Mouse (Mus musculus): Measurements from ENCODE around the gene Stkld1. TPM values are rescaled to one million over a fixed set of nuclear protein-coding genes. Genes with fewer than 3 reads are reported as not detected.

Stkld1 gene
- total RNA-seq, 2 experiments from 2014 or later = 0.18 TPM; not detected in 1

DNA sequence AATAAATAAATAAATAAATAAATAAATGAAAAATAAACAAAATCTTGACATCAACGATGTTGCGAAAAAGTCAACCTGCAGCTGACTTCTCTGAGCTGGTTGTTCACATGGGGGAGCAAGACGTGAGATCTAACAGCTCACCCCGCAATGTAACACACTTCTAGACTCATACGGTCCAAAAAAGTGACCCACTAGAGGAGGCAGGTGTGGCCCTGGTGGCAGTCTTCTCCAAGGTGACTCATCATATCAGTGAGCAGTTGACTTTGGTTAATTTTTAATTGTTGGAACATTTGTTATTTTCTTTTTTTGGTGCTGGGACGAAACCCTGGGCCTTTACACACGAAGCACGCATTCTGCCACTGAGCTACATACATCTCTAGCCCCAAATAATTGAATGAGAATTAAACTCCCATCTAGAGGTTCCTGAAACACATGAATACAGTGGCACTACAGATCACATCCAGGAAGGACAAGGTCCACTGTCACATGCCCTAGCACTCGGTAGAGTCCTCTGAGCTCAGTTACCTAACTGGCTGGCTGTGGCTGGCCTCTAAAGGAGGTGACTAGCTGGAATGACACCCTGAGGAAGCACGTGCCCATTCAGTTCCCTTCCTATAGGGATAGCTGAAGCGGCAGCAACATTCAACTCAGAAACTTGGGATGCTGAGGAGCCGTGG, 23.1 kb downstream of the Stkld1 start:
- intact Hi-C loops (cut with DNase I) = no loop called here
- DNase-seq = no peak

DNA sequence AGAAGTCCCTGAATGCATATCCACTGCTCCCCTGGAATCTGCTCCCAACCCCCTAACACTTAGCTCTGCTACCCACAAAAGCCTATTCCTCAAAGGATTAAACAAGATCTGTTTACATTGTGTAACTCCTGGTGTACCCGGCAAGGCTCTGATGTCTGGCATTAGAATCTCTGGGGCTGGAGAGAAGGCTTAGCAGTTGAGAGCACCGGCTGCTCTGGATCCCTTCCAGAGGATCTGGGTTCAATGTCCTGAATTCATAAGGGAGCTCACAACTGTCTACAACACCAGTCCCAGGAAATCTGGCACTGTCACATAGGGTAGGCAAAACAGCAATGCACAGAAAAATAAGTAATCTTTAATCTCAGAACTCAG, 23.6 kb downstream of the Stkld1 start:
- intact Hi-C loops (cut with DNase I) = no loop called here
- no peak for DNase-seq

DNA sequence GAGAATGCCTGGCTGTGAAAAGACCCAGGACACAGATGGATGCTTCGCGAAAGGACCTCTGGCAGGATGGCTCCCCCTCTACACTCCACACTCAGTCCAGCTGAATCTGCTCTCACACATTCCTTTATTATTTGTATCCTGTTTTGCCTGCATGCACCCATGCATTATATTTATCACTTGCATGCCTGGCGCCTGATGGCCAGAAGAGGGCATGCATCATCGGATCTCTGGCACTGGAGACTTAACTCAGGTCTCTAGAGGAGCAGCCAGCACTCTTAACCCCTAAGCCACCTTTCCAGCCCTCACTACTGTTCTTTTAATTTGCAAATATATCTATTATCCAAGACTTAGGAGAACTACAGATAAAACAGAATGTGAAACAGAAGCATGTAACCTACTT, 26.9 kb downstream of the Stkld1 start:
- no peak for DNase-seq
- intact Hi-C loops (cut with DNase I) = no loop called here

DNA sequence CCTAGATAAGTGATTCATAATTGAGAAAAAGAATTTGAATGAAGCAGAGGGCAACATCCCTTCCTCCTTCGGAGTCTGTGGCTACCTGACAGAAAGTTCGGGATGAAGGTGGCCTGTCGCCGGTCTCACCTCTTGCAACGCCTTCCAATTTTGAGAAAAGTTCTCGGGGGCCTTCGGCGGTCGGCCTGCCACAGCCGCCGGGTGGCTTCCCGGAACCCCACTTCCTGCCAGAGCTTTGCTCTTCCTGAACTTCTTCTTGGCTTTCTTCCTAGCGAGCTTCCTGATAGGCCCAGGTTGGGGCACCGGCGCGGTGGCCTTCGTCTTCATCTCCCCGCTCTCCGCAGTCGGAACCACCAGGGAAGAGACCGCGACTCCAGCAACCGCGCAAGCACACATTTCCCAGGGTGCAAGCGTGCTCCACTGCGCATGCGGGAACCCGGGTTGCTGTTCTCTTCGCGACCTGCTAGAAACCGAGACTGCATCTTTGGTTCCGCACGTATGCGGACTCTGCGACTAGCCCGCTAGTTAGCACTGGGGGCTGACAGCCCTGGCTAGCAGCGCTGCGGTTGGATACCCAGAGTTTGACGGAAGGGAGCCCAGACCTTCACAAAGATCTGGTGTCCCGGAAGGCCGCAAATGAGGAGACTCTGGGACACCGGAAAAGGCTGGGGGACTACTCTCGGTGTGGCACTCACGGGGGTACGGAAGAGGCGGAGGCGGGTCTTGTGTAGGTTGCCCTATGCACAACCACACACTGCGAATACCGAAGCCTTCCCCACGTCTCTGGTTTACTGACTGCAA, 30.3 kb downstream of the Stkld1 start, which contains the start of gene Rexo4:
Rexo4 (minus strand) TSS at position 464 of the 801 bp plus-strand sequence.
- intact Hi-C loops (cut with DNase I) = no loop called here
- peak; percentile 97 for DNase-seq

DNA sequence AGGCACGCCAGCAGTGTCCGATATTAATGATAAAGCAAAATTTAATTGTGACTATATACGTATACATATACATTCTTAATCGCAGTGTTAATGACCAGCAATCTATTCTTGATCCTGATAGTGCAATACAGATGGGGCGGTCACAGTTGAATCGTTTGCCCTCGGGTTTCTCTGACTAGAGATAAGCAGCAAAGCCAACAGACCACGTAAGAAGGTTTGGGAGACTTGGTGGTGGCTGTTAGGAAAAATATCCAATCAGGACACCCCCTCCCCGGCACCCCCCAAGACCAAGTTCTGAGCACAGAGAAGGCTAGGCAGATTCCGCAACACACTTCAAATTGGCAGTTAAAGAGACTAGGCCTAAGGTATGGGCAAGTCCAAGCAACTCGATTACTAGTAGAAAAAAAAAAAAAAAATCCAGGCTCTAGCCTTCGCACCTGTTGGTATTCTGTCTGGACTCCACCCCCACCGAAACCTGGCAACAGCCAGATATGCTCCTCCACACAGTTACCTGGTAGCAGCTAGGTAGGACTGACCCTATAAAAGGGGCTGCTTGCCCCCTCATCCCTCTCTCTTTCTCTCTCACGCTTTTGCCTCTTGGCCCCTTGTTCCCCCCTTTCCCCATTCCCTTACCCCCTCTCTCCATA, 31.0 kb downstream of the Stkld1 start:
- no peak for DNase-seq
- intact Hi-C loops (cut with DNase I) = no loop called here

DNA sequence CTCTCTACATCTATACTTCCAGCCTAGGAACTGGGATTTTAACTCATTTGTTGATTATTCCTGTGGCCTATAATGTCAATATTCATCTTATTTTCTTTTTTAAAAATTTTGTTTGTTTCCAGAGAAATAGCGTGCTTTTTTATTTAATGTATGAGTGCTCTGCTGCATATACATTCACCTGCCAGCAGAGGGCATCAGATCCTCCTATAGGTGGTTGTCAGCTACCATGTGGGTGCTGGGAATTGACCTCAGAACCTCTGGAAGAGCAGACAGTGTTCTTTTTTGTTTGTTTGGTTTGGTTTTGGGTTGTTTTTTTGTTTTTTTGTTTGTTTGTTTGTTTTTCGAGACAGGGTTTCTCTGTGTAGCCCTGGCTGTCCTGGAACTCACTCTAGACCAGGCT, 33.4 kb downstream of the Stkld1 start:
- intact Hi-C loops (cut with DNase I) = no loop called here
- no peak for DNase-seq

DNA sequence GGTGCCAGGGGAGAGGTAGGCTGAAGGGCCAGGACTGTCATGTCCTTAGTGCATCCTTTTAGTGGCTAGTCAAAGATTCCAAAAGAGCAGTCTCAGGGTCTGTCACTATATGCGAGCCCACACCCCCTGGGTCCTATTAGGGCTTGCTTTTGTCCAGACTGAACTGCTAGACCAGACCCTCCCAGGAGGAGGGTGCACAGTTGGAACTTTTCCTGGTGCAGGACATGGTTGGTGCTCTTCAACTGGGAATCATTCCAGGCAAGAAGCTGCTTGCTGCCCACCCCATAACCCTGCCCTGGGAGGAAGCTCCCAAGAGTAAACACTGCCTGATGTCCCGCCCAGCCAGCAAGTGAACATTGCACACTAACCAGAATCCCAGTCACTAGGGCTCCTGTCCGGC, 39.3 kb downstream of the Stkld1 start, which contains the start of gene Adamts13:
Adamts13 (plus strand) TSS at position 301 of the 400 bp plus-strand sequence.
- no peak for DNase-seq
- intact Hi-C loops (cut with DNase I) = no loop called here

DNA sequence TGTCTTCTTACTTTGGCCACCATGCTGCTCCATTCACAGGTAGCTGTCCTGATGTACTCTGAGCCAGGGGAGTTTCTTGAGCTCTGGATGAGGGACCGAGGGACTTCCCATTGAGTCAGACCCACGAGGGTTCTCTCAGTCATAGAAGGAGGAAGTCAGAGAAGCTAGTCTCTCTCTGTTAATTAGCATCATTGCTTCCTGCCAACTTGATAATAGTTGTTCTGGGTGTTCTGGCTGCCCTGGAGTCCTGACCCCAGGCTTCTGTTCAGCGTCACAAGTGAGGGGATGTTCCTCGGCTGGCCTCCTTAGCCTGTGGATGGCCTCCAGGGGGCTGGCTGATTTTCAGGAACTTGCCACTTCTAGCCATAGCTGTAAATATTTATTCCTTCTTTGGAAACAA, 40.1 kb downstream of the Stkld1 start:
- intact Hi-C loops (cut with DNase I) = no loop called here
- DNase-seq = no peak

DNA sequence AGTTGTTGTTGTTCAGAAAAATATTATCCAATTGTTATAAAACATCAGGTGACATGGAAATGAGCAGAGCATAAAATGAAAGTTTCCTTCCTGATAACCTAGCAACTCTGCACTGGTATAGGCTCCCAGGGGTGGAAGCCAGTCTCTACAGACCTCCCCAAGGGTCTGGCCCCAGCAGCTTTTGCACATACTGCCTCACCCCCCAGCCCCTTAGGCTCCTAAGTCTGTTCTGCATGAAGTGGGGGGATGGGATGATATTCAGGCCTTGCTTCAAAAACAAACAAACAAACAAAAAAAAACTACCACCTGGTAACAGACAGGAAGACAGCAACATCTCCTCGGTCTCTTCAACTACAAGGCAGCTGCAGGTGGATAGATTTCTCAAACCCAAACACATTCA, 46.5 kb downstream of the Stkld1 start:
- intact Hi-C loops (cut with DNase I) = no loop called here
- DNase-seq = no peak

DNA sequence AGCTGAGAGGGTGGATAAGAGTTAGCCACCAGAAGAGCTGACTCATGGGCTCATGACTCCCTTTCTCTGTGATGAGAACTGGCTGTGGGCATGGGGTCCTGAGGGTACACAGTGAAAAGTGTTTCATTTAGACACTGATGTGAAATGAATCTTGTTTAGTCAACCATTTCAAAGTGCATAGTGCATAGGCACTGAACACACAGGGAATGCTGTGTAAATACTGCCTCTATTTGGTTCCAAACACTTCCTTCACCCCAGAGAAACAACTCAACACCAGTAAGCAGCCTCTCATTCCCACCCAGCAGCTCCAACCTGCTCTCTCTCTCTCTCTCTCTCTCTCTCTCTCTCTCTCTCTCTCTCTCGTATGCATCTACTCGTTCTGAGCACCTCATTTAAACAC, 50.3 kb downstream of the Stkld1 start:
- no peak for DNase-seq
- intact Hi-C loops (cut with DNase I) = no loop called here

DNA sequence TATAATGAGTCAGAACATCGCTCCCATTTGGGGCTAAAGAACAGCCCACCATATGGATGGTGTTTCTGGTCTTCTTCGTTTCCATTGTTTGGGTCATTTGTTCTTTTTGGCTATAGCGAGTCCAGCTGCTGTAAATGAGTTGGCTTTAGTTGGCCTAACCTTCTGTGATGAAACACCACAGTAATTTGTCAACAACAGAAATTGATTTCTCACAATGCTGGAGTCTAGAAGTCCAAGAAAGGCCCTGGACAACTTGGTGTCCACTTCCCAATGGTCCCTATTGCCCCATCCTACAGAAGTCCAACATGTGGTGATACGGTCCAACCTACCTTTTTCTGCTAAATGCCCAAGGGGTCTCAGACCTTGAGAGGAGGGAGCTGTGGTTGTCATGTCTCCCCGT, 50.8 kb downstream of the Stkld1 start:
- intact Hi-C loops (cut with DNase I) = no loop called here
- no peak for DNase-seq

DNA sequence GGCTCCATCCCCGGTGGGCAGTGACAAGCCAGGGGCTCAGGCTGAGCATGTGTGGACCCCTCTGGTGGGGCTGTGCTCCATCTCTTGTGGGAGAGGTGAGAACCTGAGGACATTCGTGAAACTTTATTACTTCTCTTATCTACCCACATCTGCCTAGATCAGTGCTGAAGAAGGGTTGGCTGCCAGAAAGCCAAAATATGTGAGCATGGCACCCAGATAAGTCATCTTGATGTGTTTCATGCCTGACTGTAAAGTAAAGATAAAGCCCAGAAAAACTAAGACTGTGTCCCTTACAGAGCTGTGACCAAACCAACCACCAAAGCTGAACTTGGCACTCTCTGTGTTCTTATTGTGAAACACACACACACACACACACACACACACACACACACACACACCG, 60.1 kb downstream of the Stkld1 start:
- DNase-seq = no peak
- intact Hi-C loops (cut with DNase I) = loop anchor here (5.0 kb wide), 1 partner anchor 1488 kb away; no protein-coding TSS in a partner anchor

DNA sequence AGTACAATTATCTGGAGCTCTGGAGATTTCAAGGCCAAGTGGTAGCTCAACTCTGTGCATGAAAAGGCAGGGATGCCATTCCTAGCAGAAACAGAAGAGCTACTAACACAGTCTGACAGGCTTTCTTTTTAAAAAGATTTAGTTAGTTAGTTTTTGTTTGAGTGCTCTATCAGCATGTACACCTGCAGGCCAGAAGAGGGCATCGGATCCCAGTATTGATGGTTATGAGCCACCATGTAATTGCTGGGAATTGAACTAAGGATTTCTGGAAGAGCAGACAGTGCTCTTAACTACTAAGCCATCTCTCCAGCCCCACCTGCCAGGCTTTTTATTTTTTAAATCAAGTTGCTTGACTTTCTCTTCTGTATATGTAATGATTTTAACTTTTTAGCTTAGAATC, 63.7 kb downstream of the Stkld1 start:
- intact Hi-C loops (cut with DNase I) = no loop called here

DNA sequence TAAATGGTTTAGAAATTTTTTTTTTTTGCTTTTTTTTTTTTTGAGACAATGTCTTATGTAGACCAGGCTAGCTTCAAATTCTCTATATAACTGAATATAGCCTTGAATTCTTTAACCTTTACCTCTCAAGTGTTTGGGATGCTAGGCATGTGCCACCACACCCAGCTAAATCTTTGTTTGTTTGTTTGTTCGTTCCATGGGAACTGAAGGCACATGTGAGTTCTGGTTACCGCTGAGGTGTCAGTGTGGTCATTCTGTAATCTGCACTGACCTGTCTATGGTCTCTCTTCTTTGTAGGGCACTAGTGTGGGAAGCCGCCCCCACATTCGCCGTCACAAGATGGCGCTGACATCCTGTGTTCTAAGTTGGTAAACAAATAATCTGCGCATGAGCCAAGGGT, 64.1 kb downstream of the Stkld1 start:
- intact Hi-C loops (cut with DNase I) = no loop called here
- DNase-seq = no peak

More for the DNA sequence above, 63.7 kb downstream of the Stkld1 start:
- DNase-seq = no peak

Other genes starting within 250 kb of the Stkld1 start
- gene Abo, start 69.1 kb upstream of the Stkld1 start, total RNA-seq (2021) = not detected
- 10 to 100 TPM; 32.3 to 33.8 TPM for gene Surf6, start 31.2 kb upstream of the Stkld1 start, total RNA-seq (2021)
- 10 to 100 TPM; 52.3 to 56.2 TPM for gene Med22, start 23.4 kb upstream of the Stkld1 start, total RNA-seq (2021)
- 100 to 1,000 TPM; 422 to 425 TPM for gene Rpl7a, start 23.3 kb upstream of the Stkld1 start, total RNA-seq (2021)
- gene Surf2, start 17.7 kb upstream of the Stkld1 start, total RNA-seq (2021) = 10 to 100 TPM; 34.8 to 35.1 TPM
- gene Surf1, start 17.5 kb upstream of the Stkld1 start, total RNA-seq (2021) = 10 to 100 TPM; 69.5 to 72.4 TPM
- gene Surf4, start 119 bp upstream of the Stkld1 start, total RNA-seq (2021) = 10 to 100 TPM; 61.0 to 67.1 TPM
- gene Rexo4, start 30.3 kb downstream of the Stkld1 start, total RNA-seq (2021) = 10 to 100 TPM; 50.9 to 61.6 TPM
- not detected for gene Adamts13, start 39.4 kb downstream of the Stkld1 start, total RNA-seq (2021)
- gene Cacfd1, start 75.9 kb downstream of the Stkld1 start, total RNA-seq (2021) = 10 to 100 TPM; 73.1 to 80.5 TPM
- gene Slc2a6, start 94.0 kb downstream of the Stkld1 start, total RNA-seq (2021) = 10 to 100 TPM; 23.3 to 27.5 TPM
- gene Mymk, start 138.1 kb downstream of the Stkld1 start, total RNA-seq (2021) = under 1 TPM in 1 of 2 experiments, not detected in 1; 0.42 TPM
- gene Adamtsl2, start 145.3 kb downstream of the Stkld1 start, total RNA-seq (2021) = 10 to 100 TPM; 23.8 to 25.1 TPM
- gene Fam163b, start 208.4 kb downstream of the Stkld1 start, total RNA-seq (2021) = 10 to 100 TPM; 55.8 to 61.9 TPM
- gene Dbh, start 231.2 kb downstream of the Stkld1 start, total RNA-seq (2021) = under 1 TPM; 0.30 to 0.58 TPM